Mouse (Mus musculus) granulocyte monocyte progenitor cell, adult 5-6 weeks (primary cell): ENCODE results near the gene Pdik1l. TPM values are rescaled to one million over a fixed set of nuclear protein-coding genes. Genes with fewer than 3 reads are reported as not detected.

Source experiments
- ATAC-seq: replicated peaks from 2 replicates; pipeline ENCODE4 v1.8.0; 2016; ENCODE audit warnings: mild to moderate bottlenecking, moderate TSS enrichment, inconsistent platforms; ENCODE audit not compliant: poor library complexity, severe bottlenecking
- total RNA-seq, 2 experiments: library from RNA; stranded (forward) in 1 of 2; stranded (reverse) in 1 of 2; fragments of 200-712, 200-1000 nt in 1 of 2; fragments of >200 nt in 1 of 2; fragmentation: Nextera tagmentation in 1 of 2; gene quantifications; 2 replicates each; pipeline ENCODE4 v1.2.3; 2014 to 2017

Gene Pdik1l
- total RNA-seq, 2 experiments from 2014 or later: 18.5 to 41.7 TPM

DNA sequence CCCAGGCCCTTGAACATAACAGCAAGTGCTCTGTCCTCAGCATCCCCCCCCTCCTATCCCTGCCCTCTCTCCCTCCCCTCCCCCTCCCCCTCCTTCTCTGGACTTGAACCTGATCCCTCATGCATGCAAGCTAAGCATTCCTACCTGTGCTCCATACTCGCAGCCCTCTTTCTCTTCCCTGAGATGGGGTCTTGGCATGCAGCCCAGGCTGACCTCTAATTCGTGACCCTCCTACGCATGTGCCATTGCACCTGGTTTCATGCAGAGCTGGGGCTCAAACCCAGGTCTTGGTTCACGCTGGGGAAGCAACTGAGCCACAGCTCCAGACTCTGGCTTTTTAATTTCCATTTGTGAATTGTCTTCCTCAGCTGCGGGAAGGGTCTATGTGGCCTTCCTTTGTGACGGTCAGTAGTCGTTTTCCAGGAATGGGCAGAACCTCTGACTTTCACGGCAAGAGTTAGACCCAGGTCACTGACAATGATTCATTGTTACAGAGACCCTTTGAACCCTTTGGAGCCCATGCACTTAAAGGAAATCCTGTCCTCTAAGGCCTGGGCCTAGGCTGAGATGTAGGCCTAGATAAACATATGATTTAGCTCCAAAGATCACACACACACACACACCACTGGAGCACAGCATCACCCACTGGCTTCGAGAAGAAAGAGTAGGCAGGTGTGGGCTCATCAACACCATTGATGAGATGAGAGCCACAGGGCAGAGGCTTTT, 21.7 kb downstream of the Pdik1l start:
- ATAC-seq: no peak

GRCm38 (mm10) chr4:134263191-134263590, 24.5 kb downstream of the Pdik1l start:
- peak; percentile 44; the same call in 1 of the 2 replicates for ATAC-seq

GRCm38 (mm10) chr4:134258354-134258753, 29.3 kb downstream of the Pdik1l start:
- peak; percentile 69 for ATAC-seq

GRCm38 (mm10) chr4:134257198-134258009, 30.3 kb downstream of the Pdik1l start:
- ATAC-seq: no peak

- ATAC-seq: no peak
These were observed 31.1 kb downstream of the Pdik1l start for GRCm38 (mm10) chr4:134256407-134257197.

DNA sequence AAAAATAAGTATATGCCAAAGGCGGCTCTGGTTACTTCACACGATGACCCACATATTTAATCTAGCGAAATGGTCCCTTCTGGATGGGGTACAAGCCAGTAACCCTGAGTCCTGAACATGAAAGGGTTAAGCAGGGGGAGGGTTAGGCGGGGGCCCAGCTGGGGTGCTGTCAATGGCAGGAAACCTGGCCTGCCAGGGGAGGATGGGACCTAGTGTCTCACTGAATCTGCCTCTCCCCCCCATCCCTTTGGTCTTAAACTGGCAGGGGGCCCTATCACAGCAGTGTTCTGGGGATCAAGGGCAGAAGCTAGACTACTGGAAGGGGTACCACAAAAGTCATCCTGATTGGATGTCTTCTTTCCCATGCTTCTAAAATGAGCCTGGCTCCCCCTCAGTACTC, 31.8 kb downstream of the Pdik1l start:
- ATAC-seq: no peak

- no peak for ATAC-seq
These were observed 32.9 kb downstream of the Pdik1l start for GRCm38 (mm10) chr4:134254835-134255234.

- no peak for ATAC-seq
These were observed 33.9 kb downstream of the Pdik1l start, which contains the start of gene Grrp1 for GRCm38 (mm10) chr4:134253722-134254324. Gene Grrp1 (minus strand): TSS chr4:134254106.

- ATAC-seq: no peak
These were observed 34.6 kb downstream of the Pdik1l start for GRCm38 (mm10) chr4:134252911-134253721.

- no peak for ATAC-seq
These were observed 35.4 kb downstream of the Pdik1l start for GRCm38 (mm10) chr4:134252131-134252910.

DNA sequence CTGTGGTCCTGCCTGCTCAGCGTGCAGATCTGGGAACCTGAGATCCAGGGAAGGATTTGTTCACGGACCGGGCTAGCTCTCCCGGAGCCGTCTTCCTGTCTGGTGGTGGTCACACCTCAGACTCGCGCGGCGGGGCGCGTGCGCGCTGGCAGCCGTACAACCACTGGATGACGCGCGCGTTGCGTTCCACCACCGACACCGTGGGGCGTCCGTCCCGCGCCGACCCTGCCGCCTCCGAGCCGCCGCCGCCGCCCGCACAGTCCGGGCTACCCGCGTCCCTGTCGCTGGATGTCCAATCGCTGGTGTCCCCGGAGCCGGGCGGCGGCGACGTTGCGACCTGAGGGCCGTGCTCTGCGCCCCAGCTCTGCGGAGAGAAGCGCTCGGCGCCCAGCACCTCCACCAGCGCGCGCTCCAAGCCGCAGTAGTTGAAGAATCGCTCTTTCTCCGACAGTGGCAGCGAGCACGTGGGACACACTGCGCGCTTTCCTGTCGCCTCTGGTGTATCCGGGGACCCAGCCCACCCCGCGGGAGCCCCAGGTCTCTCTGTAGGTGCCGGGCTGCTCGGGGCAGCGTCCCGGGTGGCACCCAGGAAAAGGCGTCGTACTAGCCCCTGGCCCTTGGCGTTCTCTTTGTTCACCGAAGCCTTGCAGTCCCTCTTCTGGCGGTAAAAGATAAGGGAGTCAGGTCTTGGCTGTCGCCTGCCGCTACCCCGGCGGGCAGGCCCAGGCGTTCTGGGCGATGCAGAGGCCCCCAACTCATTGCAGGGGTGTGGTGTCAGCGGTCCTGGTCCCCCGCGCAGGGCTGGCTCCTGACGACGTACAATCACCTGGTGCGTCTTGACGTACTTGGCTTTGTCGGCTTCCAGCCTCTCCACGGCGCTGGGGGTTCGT, 36.2 kb downstream of the Pdik1l start:
- ATAC-seq: peak; percentile 21

- no peak for ATAC-seq
These were observed 36.8 kb downstream of the Pdik1l start for GRCm38 (mm10) chr4:134250930-134251240.

DNA sequence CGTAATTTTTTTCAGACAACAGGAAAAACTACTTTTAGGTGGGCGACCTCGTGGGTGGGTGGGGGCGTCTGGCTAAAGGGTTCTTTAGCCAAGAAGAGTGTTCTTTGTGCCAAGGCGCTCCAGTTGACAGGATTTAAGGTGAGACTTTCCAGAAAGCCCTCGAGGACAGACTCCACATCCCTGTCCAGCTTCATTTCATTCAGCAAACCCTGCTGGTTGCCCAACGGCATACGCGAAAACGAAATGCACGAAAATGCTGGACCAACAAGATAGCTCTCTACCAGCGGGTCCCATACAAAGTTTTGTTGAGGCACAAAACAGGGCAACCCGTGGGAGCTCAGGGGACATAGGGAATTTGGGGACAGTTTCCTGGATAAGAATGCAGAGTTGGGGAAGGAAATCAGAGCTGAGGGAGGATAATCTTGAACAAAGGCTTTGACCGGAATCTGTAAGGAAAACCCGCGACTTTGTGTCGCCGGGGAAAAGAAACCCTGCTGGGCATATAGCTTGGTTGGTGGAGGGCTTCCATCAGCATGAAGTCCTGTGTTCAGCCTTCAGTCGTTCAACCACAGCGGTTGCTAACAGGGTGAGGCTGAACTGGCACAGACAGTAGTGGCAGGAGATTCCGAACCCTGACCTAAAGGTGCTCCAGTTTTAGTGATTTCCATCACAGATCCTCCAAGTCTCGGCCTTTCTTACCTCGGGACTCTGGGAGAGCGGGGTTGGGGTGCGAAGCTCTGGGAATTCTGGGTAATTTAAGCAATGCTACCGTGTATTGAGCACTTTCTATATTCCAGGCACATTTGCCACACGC, 37.4 kb downstream of the Pdik1l start:
- no peak for ATAC-seq

- peak; percentile 62 for ATAC-seq
These were observed 38.0 kb downstream of the Pdik1l start for GRCm38 (mm10) chr4:134249651-134250050.

- ATAC-seq: no peak
These were observed 40.9 kb downstream of the Pdik1l start, which contains the start of gene Gm30191 for GRCm38 (mm10) chr4:134246719-134247258. Gene Gm30191 (plus strand): TSS chr4:134246935.

DNA sequence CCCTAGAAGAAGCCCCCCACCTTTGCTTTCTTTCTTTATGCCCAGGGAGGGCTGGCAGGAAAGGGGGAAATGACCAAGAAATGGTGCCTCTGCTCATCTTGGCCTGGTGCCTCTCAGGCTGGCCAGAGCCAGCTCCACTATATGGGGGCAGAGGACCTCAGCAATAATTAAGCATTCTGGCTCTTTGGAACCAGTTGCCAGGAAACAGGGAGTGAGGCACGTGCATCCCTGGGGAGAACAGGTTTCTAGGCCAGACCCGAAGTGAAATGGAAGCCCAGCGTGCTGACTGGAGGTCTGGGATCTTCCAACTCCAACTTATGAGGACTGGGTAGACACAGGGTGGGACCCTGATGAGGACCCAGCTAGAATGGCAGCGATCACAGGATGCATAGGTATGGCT, 41.4 kb downstream of the Pdik1l start:
- ATAC-seq: no peak
